Mouse (Mus musculus) kidney, embryonic 14.5 days (tissue): ENCODE data around the gene Tnip2. TPM values are rescaled to one million over a fixed set of nuclear protein-coding genes. Genes with fewer than 3 reads are reported as not detected.
A peak's percentile ranks its signal among the peaks of the same experiment; 100 is the strongest.

Source experiments
- ATAC-seq: fragments of 200-750 bp; cut with Nextera tagmentation; 2 replicates; pipeline ENCODE4 v1.8.0; 2017; ENCODE audit warnings: moderate number of reproducible peaks, mild to moderate bottlenecking, moderate TSS enrichment, moderate library complexity; ENCODE audit not compliant: low FRiP score, low TSS enrichment
- H3K27ac ChIP-seq: fragments of 300-500 bp; sonication (generic); 2 replicates; pipeline ENCODE4 v1.5.1; 2014; ENCODE audit warnings: low read depth, mild to moderate bottlenecking, low read length, moderate library complexity, mixed read lengths
- H3K27me3 ChIP-seq: fragments of 300-500 bp; sonication (generic); 2 replicates; pipeline ENCODE4 v1.6.1; 2014; ENCODE audit warnings: mild to moderate bottlenecking, low read length; ENCODE audit not compliant: control insufficient read depth, insufficient read depth
- H3K36me3 ChIP-seq: fragments of 300-500 bp; sonication (generic); 2 replicates; pipeline ENCODE4 v1.6.1; 2014; ENCODE audit warnings: low read length, mixed read lengths; ENCODE audit not compliant: control insufficient read depth, insufficient read depth
- H3K4me1 ChIP-seq: fragments of 300-500 bp; sonication (generic); 2 replicates; pipeline ENCODE4 v1.6.1; 2014; ENCODE audit warnings: low read length, mixed read lengths; ENCODE audit not compliant: control insufficient read depth, insufficient read depth
- H3K4me2 ChIP-seq: fragments of 300-500 bp; sonication (generic); replicated peaks from 2 replicates; pipeline ENCODE4 v1.6.1; 2014; ENCODE audit warnings: low read depth, mild to moderate bottlenecking, low read length
- H3K4me3 ChIP-seq: fragments of 300-500 bp; sonication (generic); 2 replicates; pipeline ENCODE4 v1.5.1; 2014; ENCODE audit warnings: mild to moderate bottlenecking, low read length
- H3K9ac ChIP-seq: fragments of 300-500 bp; sonication (generic); 2 replicates; pipeline ENCODE4 v1.6.1; 2014; ENCODE audit warnings: low read depth, mild to moderate bottlenecking, low read length, moderate library complexity
- H3K9me3 ChIP-seq: fragments of 300-500 bp; sonication (generic); 2 replicates; pipeline ENCODE4 v1.6.1; 2016; ENCODE audit warnings: low read length; ENCODE audit not compliant: control insufficient read depth
- WGBS: fragments of 180-500 bp; shearing (Covaris S2); extraction: QIAGEN DNeasy Blood & Tissue Kit; methylation state at CpG from one replicate; pipeline ENCODE4 v1.1.7; 2014; 5-methylcytosine and 5-hydroxymethylcytosine counted together
- polyA plus RNA-seq: library from polyadenylated mRNA; unstranded; fragments of >200 nt; fragmentation: Nextera tagmentation; extraction: Ambion mirVana; gene quantifications from 2 replicates; pipeline ENCODE4 v1.2.1, GENCODE M21; 2014

Gene Tnip2
- polyA plus RNA-seq, 1 experiment from 2014 or later: 16.1 TPM

DNA sequence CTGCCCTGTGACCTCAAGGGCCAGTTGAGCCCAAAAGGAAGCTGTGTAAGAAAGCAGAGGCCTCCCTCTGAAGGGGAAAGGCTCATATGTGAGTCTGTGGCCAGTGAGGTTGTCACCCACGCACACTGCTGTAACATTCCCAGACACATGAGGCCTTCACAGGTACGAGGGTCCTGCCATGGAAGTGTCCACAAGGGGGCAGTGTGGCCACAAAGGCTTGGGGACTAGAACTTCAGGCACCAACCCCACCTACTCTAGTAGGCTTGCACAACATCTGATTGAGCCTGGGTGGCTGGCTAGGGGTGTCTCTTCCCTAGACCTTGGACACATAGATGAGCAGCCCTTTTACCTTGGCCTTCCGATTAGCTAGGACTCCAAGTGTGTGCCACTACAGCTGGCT, 4.1 kb upstream of the Tnip2 start:
- Histone ChIP-seq H3K4me2 (no peak overlapping the region), H3K4me1 (peaks cover 4% of the 10 kb centered on the region; the same call in 1 of the 2 replicates), H3K9ac (no peak overlapping the region), H3K27me3 (no peaks in the 10 kb centered on the region), H3K36me3 (no peaks in the 10 kb centered on the region), H3K9me3 (no peaks in the 10 kb centered on the region), H3K4me3 (no peak overlapping the region), H3K27ac (no peak overlapping the region)
- 32% methylated on average over 3 of the region's 3 CpGs for WGBS
- ATAC-seq: no peak

DNA sequence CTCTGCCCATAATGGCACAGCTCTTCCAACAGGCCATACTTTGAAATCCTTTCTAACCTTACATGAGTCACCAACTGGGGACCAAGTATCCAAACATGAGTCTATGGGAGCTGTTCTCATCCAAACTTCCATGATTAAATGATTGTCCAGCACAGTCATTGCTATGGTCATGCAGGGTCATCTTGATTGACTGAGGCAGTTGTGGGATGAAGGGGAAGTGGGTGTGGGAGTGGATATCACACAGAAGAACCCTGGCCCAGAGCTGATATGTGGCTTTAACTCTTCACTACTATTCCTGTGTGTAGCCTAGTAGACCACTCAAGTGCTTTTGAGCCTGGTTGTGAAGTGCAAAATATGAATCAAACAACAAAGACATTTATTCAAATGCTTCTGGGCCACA, 1.3 kb upstream of the Tnip2 start:
- Histone ChIP-seq H3K4me1 (peaks cover 4% of the 10 kb centered on the region; the same call in 1 of the 2 replicates), H3K27ac (no peak overlapping the region), H3K9ac (no peak overlapping the region), H3K9me3 (no peaks in the 10 kb centered on the region), H3K4me3 (no peak overlapping the region), H3K36me3 (no peaks in the 10 kb centered on the region), H3K4me2 (no peak overlapping the region), H3K27me3 (no peaks in the 10 kb centered on the region)
- no peak for ATAC-seq

DNA sequence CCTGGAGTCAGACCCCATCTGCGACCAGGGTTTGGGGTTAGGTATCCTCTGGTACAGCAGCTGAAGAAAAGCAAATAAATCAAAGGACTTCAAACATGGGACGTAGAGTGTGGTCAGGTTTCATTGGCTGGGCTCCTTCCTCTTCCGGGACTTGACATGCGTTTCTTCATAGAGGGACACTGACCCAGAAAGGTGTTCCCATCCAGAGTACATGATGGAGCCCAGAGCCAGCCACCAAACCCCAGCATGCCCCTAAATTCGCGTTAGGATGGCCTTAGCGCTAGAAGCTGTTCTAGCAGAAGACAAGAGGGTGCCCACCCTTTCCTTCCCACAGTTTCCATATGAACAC, 401 bp upstream of the Tnip2 start:
- WGBS: 15% methylated on average over 7 of the region's 7 CpGs
- Histone ChIP-seq H3K9me3 (no peaks in the 10 kb centered on the region), H3K27me3 (no peaks in the 10 kb centered on the region), H3K27ac (no peak overlapping the region), H3K36me3 (no peaks in the 10 kb centered on the region), H3K9ac (peak overlapping the region; percentile 77; the same call in 1 of the 2 replicates), H3K4me2 (peak overlapping the region; percentile 98), H3K4me3 (peak overlapping the region; percentile 83), H3K4me1 (peaks cover 4% of the 10 kb centered on the region; the same call in 1 of the 2 replicates)
- ATAC-seq: no peak

DNA sequence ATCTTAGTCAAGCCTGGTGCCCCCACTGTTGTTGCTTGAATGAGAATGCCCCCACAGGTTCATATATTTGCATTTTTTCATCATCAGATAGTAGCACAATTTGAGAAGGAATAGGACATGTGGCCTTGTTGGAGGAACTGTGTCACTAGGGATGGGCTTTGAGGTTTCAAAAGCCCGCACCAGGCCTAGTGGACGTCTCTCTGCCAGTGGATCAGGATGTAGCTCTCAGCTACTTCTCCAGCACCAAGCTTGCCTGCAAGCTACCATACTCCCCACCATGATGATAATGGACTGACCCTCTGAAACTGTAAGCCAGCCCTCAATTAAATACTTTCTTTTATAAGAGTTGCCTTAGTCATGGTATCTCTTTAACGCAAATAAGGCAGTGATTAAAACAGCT, 1.3 kb downstream of the Tnip2 start:
- no peak overlapping the region for H3K4me2 ChIP-seq
- WGBS: 84% methylated on average over 3 of the region's 3 CpGs
- peaks cover 4% of the 10 kb centered on the region; the same call in 1 of the 2 replicates for H3K4me1 ChIP-seq
- no peak overlapping the region for H3K9ac ChIP-seq
- no peaks in the 10 kb centered on the region for H3K27me3 ChIP-seq
- no peaks in the 10 kb centered on the region for H3K9me3 ChIP-seq
- no peak overlapping the region for H3K4me3 ChIP-seq
- ATAC-seq: no peak
- H3K27ac ChIP-seq: no peak overlapping the region
- no peaks in the 10 kb centered on the region for H3K36me3 ChIP-seq

DNA sequence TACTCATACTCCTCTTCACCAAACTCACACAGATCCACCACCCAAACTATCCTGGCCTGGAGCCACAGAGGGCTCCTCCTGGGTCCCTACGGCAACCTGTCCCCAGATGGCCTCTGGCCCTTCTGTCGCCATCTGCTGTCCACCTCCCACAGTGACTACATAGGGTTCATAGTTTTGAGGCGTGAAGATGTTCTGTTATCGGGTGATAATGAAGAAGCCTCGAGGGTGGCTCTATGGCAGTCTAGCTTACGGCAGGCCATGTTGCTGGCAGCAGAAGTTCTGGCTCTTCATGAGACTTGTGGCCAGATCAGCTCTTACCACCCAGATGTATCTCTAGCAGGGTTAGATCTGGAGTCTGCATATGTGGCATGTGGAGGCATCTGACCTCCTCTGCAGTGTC, 11.0 kb downstream of the Tnip2 start:
- 85% methylated on average over 6 of the region's 6 CpGs for WGBS
- no peak for ATAC-seq
- H3K9ac ChIP-seq: no peak overlapping the region
- peaks cover 4% of the 10 kb centered on the region; the same call in 1 of the 2 replicates for H3K36me3 ChIP-seq
- H3K9me3 ChIP-seq: no peaks in the 10 kb centered on the region
- no peaks in the 10 kb centered on the region for H3K4me1 ChIP-seq
- H3K4me3 ChIP-seq: no peak overlapping the region
- H3K27ac ChIP-seq: no peak overlapping the region
- no peak overlapping the region for H3K4me2 ChIP-seq
- no peaks in the 10 kb centered on the region for H3K27me3 ChIP-seq

DNA sequence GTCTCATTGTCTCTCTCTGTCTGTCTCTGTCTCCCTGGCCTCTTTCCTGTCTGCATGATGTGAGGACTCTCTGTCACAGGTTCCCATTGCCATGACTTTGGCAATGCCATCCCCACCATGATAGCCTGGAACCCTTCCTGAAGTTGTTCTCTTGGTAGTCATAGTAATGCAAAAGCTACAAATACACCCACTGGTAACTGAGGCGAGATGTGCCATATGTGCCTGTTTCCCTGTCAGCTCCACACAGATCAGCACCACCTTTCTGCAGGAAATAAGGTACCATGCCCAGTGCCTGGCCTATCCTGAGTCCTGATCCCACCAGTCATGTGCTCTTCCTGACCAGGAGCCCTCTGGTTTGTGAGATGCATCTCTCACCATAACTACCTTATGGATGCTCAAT, 11.4 kb downstream of the Tnip2 start:
- WGBS: 96% methylated on average over 1 of the region's 1 CpGs
- no peaks in the 10 kb centered on the region for H3K9me3 ChIP-seq
- H3K27me3 ChIP-seq: no peaks in the 10 kb centered on the region
- ATAC-seq: no peak
- no peak overlapping the region for H3K9ac ChIP-seq
- peaks cover 4% of the 10 kb centered on the region; the same call in 1 of the 2 replicates for H3K36me3 ChIP-seq
- H3K4me2 ChIP-seq: no peak overlapping the region
- H3K4me3 ChIP-seq: no peak overlapping the region
- no peaks in the 10 kb centered on the region for H3K4me1 ChIP-seq
- H3K27ac ChIP-seq: no peak overlapping the region

DNA sequence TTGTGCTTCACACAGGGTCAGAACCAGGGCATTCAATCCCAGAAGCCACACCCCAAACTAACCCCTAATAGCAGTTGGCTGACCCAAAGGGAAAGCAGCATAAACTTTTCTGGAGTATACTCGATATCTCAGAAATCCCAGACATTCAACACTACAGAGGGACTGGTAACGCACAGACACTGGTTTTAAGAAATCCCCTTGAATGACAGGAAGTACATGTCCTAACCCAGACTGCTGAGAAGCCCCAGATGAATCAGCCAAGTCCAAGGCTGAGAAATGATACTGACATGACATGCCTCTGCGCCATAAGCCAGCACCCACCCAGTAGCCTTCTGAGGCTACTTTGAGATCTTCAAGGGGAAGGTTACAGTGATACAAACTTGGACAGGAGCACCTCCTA, 12.2 kb downstream of the Tnip2 start:
- Histone ChIP-seq H3K27ac (no peak overlapping the region), H3K9me3 (no peaks in the 10 kb centered on the region), H3K9ac (no peak overlapping the region), H3K4me2 (no peak overlapping the region), H3K4me1 (no peaks in the 10 kb centered on the region), H3K4me3 (no peak overlapping the region), H3K36me3 (peaks cover 4% of the 10 kb centered on the region), H3K27me3 (no peaks in the 10 kb centered on the region)
- no peak for ATAC-seq
- WGBS: 77% methylated on average over 3 of the region's 3 CpGs

DNA sequence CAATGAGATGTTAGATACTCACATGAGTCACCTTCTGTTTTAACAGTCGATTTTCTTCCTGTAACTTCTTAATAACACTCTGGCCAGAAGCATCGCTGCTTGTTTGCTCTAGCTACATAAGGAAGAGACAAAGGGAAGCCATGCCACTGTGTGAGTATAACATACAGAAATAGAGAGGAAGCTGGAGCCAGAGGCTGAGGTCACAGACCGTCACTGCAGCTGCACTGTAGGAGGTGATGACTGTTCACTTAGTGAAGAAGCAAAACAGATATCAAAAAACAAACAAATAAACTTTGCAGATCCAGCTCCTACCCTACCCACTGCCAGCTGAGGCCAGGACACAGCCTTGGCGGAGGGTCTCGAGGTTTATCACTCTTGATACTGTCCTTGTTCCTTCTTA, 12.9 kb downstream of the Tnip2 start:
- no peak for ATAC-seq
- Histone ChIP-seq H3K9ac (no peak overlapping the region), H3K36me3 (peaks cover 4% of the 10 kb centered on the region), H3K27ac (no peak overlapping the region), H3K27me3 (no peaks in the 10 kb centered on the region), H3K4me3 (no peak overlapping the region), H3K4me1 (no peaks in the 10 kb centered on the region), H3K4me2 (no peak overlapping the region), H3K9me3 (no peaks in the 10 kb centered on the region)
- WGBS: 67% methylated on average over 5 of the region's 5 CpGs

DNA sequence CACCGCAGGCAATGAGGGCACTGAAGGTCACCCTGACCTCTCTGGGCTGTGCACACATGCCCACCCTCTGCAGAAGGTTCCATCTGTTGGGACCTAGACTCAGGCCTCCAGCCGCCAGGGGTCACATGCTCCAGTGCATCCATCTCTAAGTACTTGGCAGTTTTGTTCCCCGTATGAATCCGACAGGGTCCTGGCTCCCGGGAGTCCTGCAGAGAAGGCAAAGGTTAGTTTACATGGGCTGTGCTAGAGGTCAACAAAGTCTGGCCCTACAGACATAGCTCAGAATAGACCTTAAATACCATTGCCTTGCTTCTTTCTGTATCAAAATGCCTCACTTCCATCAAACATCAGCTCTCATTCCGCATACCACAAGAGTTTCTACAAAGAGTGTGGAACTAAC, 17.0 kb downstream of the Tnip2 start:
- Histone ChIP-seq H3K4me3 (no peak overlapping the region), H3K27me3 (no peaks in the 10 kb centered on the region), H3K9ac (no peak overlapping the region)

DNA sequence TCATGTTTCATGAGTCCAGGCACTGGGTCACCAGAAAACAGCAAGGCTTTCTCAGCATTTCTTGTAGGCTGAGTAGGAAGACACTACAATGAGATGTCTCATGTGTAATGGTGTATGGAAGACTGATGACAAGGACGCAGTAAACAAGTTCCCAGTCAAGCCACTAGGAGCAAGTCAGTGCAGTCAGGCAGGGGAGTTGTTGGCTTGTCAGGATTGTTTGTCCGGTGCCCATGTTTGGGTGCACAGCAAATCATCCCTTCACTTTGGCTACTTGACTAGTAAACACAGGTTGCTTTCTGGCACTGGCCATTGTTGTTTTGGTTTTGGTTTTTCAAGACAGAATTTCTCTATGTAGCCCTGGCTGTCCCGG, 24.4 kb downstream of the Tnip2 start:
- H3K27me3 ChIP-seq: no peaks in the 10 kb centered on the region
- no peak overlapping the region for H3K4me3 ChIP-seq
- no peaks in the 10 kb centered on the region for H3K4me1 ChIP-seq
- peaks cover 17% of the 10 kb centered on the region for H3K36me3 ChIP-seq
- H3K9ac ChIP-seq: no peak overlapping the region
- H3K4me2 ChIP-seq: no peak overlapping the region
- 0 out of 2 replicates have a peak, but pooled peaks have one; percentile 24 for ATAC-seq
- WGBS: 81% methylated on average over 3 of the region's 3 CpGs
- H3K27ac ChIP-seq: no peak overlapping the region
- H3K9me3 ChIP-seq: no peaks in the 10 kb centered on the region

More for the DNA sequence above, 17.0 kb downstream of the Tnip2 start:
- Histone ChIP-seq H3K4me1 (no peaks in the 10 kb centered on the region), H3K27ac (no peak overlapping the region), H3K9me3 (no peaks in the 10 kb centered on the region), H3K36me3 (peaks cover 4% of the 10 kb centered on the region), H3K4me2 (no peak overlapping the region)
- 70% methylated on average over 6 of the region's 6 CpGs for WGBS
- ATAC-seq: 0 out of 2 replicates have a peak, but pooled peaks have one; percentile 35
